Mouse (Mus musculus) natural killer cell, adult 2 months (primary cell): ENCODE measurements at regions not wholly inside any gene's neighbourhood (a gene's known extent, or its start where the extent isn't known, plus 50 kb on each side); places are given as distances from the start of the nearest gene placed in this dataset.

Source experiments
- DNase-seq, 2 experiments: peaks; one replicate each; pipeline ENCODE4 v3.0.0; 2022; ENCODE audit warnings: low spot score in 2 of 2

- no peak for DNase-seq
Measured at GRCm38 (mm10) chr3:80255304-80255703, 371.0 kb downstream of the Fam198b start.

DNA sequence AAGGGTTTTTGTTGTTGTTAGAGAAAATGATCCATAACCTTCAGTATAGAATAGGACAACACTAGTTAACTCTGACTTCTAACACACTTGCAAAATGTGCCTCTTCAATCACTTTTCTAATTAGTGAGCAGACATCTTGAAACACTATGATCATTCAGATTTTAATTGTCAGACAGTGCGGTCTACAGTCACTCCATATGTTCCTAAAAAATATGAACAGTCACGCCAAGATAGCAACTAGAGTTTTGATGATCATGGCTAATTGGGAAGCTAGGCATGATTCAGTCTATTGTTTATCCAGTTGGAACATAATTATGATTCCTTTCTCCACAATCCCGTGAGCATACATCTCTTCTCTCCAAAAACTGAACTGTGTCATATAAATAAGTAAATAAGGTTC lies 372.1 kb downstream of the Fam198b start:
- DNase-seq: no peak

- no peak for DNase-seq
Measured at GRCm38 (mm10) chr3:80263095-80263494, 378.8 kb downstream of the Fam198b start.

- DNase-seq: no peak
Measured at GRCm38 (mm10) chr3:80284656-80285055, 400.3 kb downstream of the Fam198b start.

DNA sequence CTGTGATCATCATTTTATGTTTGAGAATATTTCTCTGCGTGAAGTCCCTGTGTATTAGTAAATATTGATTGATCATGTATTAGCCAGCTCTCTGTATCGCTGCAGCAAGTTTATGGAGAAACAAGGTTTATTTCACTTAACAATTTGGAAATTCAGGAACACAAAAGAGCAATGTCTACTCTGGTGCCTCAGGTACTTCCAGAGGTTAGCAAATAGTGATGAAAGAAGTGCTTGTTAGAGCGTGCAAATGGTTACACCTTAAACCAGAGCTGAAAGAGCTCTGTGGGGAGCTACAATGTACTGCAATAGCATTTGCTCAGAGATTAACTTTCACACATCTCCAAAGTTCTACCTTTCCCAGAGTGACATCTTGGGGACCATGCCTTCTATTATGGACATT lies 400.9 kb downstream of the Fam198b start:
- no peak for DNase-seq

DNA sequence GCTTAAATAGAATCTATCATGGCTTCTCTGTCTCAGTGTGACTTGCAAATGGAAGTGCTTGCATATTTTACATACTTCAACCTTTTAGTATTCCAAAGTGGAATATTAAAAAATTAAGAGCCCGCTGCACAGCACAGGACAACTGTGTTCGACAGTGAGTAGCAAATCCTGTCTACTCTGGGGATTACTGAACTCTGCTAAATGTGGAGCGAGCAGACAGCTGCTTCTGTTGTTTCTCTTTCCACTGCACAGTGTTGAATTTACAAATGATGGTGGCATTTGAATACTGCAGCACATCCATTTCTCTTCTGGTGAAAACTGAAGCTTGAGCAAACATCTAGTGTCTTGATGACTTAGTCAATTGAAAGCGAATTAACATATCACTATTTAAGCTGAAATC lies 409.2 kb downstream of the Fam198b start:
- no peak for DNase-seq

- no peak for DNase-seq
Measured at GRCm38 (mm10) chr3:80307632-80308031, 423.3 kb downstream of the Fam198b start.

GRCm38 (mm10) chr3:80309931-80310330 lies 425.6 kb downstream of the Fam198b start:
- DNase-seq: no peak

DNA sequence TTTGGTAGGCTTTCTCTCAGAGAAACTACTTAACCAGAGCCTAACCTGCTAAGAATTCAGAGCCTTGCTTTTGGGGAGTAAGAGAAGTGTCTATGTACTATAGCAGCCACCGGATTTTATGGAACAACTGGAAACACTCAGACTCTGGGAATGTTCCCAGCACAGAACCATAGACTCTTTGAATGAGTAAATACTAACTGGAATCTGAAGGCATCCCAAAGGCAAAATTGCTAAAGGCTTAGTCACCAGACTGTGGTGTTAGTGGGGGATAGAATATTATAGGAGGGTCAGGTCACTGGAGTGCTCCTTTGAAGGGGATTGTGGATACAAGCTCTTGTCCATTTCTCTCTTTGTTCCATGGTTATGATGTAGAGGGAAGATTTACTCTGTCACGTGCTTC lies 427.4 kb downstream of the Fam198b start:
- no peak for DNase-seq

DNA sequence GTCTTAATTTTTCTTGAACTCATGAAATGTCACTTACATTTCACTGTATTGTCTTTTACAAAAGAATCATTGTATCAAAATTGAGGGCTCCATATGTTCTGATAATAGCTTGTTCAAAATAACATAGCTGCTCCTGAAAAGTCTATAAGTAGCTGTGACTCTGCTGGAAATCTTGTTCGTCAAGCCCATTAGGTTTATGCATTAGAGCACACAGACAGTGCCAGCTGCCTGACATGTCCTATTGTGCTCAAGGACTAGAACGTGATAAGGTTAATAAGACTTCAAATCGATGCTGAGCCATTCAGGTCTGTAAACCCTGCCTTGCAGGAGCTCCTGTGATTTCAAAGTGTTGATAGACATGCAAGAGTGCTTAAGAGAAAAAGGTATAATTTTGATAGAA lies 438.0 kb downstream of the Fam198b start:
- no peak for DNase-seq

- no peak for DNase-seq
Measured at GRCm38 (mm10) chr3:80324726-80325125, 440.4 kb downstream of the Fam198b start.

- DNase-seq: no peak
Measured at GRCm38 (mm10) chr3:80331776-80332175, 447.4 kb downstream of the Fam198b start.

DNA sequence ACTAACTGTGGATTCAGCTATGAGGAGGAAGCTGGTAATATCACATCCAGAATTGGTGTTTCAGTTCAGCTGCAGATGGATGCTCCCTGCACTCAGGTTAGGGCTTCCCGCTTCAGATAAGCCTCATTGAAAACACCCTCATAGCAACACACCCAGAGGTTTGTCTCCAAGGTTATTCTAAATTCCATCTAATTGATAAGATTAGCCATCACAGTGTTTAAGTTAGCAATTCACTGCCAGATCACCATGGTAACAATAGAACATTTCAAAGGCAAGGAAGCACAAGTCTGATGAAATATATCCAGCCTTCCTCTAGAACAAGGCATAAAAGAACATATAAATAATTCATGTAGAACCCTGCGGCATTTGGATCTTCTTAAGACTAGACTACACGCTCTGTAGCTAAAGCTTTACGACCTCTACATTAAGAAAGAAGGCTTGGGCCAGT lies 450.1 kb downstream of the Fam198b start:
- no peak for DNase-seq

GRCm38 (mm10) chr3:80336123-80336674 lies 451.9 kb downstream of the Fam198b start:
- no peak for DNase-seq

DNA sequence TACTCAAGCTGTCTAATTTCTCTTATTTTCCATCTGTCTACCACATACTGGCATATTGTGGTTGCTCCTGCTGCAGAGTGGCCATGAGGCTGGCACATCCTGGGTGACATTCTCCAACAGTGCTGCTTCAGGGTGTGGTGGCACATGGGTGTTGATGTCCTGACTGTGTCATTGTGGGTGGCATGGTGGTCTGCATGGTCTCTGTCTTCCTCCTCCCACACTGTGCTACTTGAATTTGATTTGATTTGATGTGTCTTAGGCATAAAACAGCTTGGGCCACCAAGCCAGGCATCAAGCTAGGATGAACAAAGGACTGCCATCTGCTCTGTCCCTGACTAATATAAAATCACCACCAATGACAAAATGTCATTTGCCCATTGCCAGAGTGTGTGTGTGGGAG lies 434.7 kb downstream of the Gria2 start:
- no peak for DNase-seq

GRCm38 (mm10) chr3:80369214-80369941 lies 433.3 kb downstream of the Gria2 start:
- no peak for DNase-seq

DNA sequence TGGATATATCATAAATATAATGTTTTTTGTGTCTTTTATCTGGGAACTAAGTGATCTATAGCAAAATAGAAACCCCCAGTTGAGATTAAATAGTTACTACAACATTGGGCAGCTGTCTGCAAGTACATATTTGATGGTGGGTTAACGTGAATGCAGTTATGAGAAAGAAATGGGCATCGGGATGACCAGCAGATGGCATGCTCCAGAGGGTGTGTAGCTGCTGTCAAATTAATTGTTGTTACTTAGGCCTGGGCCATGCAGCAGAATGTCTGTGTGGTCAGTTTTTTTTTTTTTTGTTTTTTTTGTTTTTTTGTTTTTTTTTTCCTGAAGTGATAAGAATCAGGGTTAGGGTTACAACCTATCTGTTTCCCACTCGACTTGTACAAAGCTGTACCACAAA lies 430.2 kb downstream of the Gria2 start:
- DNase-seq: no peak

DNA sequence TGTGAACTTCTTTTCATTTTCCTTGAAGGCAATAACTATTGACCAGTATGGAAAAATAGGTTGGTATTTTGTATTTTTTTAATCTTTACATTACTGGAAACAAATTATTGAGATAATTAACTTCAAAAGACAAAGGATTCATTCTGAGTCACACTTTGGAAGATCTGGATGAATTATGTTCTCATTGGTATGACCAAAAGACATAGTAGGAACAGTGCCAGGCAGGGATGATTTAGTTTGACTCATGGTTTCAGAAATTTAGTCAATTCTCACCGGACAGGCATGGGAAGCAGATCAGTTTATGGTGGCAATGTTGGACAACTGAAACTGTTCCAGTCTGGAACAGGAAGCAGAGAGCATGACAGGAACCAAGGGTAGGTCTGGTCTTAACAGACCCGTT lies 416.6 kb downstream of the Gria2 start:
- DNase-seq: no peak

- no peak for DNase-seq
Measured at GRCm38 (mm10) chr3:80396240-80396639, 406.4 kb downstream of the Gria2 start.

- DNase-seq: no peak
Measured at GRCm38 (mm10) chr3:80420453-80420852, 382.2 kb downstream of the Gria2 start.

- no peak for DNase-seq
Measured at GRCm38 (mm10) chr3:80421461-80421860, 381.2 kb downstream of the Gria2 start.

- no peak for DNase-seq
Measured at GRCm38 (mm10) chr3:80422106-80422505, 380.5 kb downstream of the Gria2 start.

GRCm38 (mm10) chr3:80422646-80423045 lies 380.0 kb downstream of the Gria2 start:
- no peak for DNase-seq
